Mouse (Mus musculus): Measurements from ENCODE around the gene Ephb3.
A peak's percentile ranks its signal among the peaks of the same experiment; 100 is the strongest.

Gene Ephb3

GRCm38 (mm10) chr16:21247871-21248712 lies 43.5 kb downstream of the Ephb3 start:
- DNase-seq, result peak; percentile 23

GRCm38 (mm10) chr16:21248713-21249531 lies 44.4 kb downstream of the Ephb3 start:
- no peak for DNase-seq

- no peak for DNase-seq
Measured at GRCm38 (mm10) chr16:21252401-21252955, 47.9 kb downstream of the Ephb3 start.

GRCm38 (mm10) chr16:21255574-21256304 lies 51.2 kb downstream of the Ephb3 start:
- DNase-seq, result no peak

GRCm38 (mm10) chr16:21256514-21257305 lies 52.2 kb downstream of the Ephb3 start:
- no peak for DNase-seq

GRCm38 (mm10) chr16:21265417-21265816 lies 60.9 kb downstream of the Ephb3 start:
- DNase-seq, result no peak

- no peak for DNase-seq
Measured at GRCm38 (mm10) chr16:21269775-21270174, 65.2 kb downstream of the Ephb3 start.

GRCm38 (mm10) chr16:21271773-21272247 lies 67.3 kb downstream of the Ephb3 start:
- DNase-seq, result no peak

- DNase-seq, result no peak
Measured at GRCm38 (mm10) chr16:21272748-21273147, 68.2 kb downstream of the Ephb3 start.
